Mouse (Mus musculus): ENCODE data around the gene Dlgap5. TPM values are rescaled to one million over a fixed set of nuclear protein-coding genes. Genes with fewer than 3 reads are reported as not detected.
"Not testable (repeated sequence)": the region's sequence is repeated elsewhere in the genome, so short reads cannot be mapped to it uniquely, and the experiment has no call there.

Dlgap5 gene
- polyA plus RNA-seq (2015; fragmentation: Nextera tagmentation; extraction: Ambion mirVana): 29.0 and 34.2 TPM in 2 replicates

GRCm38 (mm10) chr14:47417775-47418665 lies at the start of gene Dlgap5:
Gene Dlgap5 (minus strand): TSS chr14:47418407.
- H3K9ac ChIP-seq: peak within 1 kb of the TSS; percentile 49
- 2% methylated on average over 36 of the region's 36 CpGs for WGBS
- peak within 1 kb of the TSS; percentile 76 for H3K4me3 ChIP-seq
- peak within 1 kb of the TSS; percentile 64; the same call in 1 of the 2 replicates for H3K27ac ChIP-seq
- H3K36me3 ChIP-seq: peaks cover 25% of the 10 kb centered on the region
- peak; percentile 96 for ATAC-seq (replicated peaks; ENCODE audit: insufficient number of reproducible peaks, insufficient read depth, low FRiP score, low read depth)
- H3K9me3 ChIP-seq (replicated peaks): no peaks in the 10 kb centered on the region
- H3K27me3 ChIP-seq: no peaks in the 10 kb centered on the region
- H3K4me1 ChIP-seq (replicated peaks): peaks cover 12% of the 10 kb centered on the region
- H3K4me2 ChIP-seq: peak within 1 kb of the TSS; percentile 74

GRCm38 (mm10) chr14:47465468-47466175 lies 47.4 kb upstream of the Dlgap5 start:
- Histone ChIP-seq H3K4me1 (replicated peaks) (no peaks in the 10 kb centered on the region), H3K27ac (no peak overlapping the region), H3K9ac (no peak overlapping the region), H3K4me3 (no peak overlapping the region), H3K27me3 (no peaks in the 10 kb centered on the region), H3K4me2 (no peak overlapping the region), H3K9me3 (replicated peaks) (no peaks in the 10 kb centered on the region), H3K36me3 (no peaks in the 10 kb centered on the region)
- ATAC-seq (replicated peaks; ENCODE audit: insufficient number of reproducible peaks, insufficient read depth, low FRiP score, low read depth): no peak
- 44% methylated on average over 7 of the region's 7 CpGs for WGBS

- Histone ChIP-seq H3K27ac (no peak overlapping the region), H3K4me2 (no peak overlapping the region), H3K4me3 (no peak overlapping the region), H3K27me3 (no peaks in the 10 kb centered on the region), H3K4me1 (replicated peaks) (no peaks in the 10 kb centered on the region), H3K9ac (no peak overlapping the region), H3K9me3 (replicated peaks) (no peaks in the 10 kb centered on the region), H3K36me3 (no peaks in the 10 kb centered on the region)
- ATAC-seq (replicated peaks; ENCODE audit: insufficient number of reproducible peaks, insufficient read depth, low FRiP score, low read depth): no peak
- 68% methylated on average over 10 of the region's 10 CpGs for WGBS
These were observed 46.2 kb upstream of the Dlgap5 start for GRCm38 (mm10) chr14:47464426-47464825.

GRCm38 (mm10) chr14:47462877-47463460 lies 44.8 kb upstream of the Dlgap5 start:
- H3K9me3 ChIP-seq (replicated peaks): no peaks in the 10 kb centered on the region
- no peak overlapping the region for H3K4me3 ChIP-seq
- H3K4me2 ChIP-seq: no peak overlapping the region
- no peak overlapping the region for H3K9ac ChIP-seq
- no peaks in the 10 kb centered on the region for H3K27me3 ChIP-seq
- no peak for ATAC-seq (replicated peaks; ENCODE audit: insufficient number of reproducible peaks, insufficient read depth, low FRiP score, low read depth)
- no peaks in the 10 kb centered on the region for H3K4me1 ChIP-seq (replicated peaks)
- H3K36me3 ChIP-seq: no peaks in the 10 kb centered on the region
- 72% methylated on average over 9 of the region's 9 CpGs for WGBS
- no peak overlapping the region for H3K27ac ChIP-seq

- no peak overlapping the region for H3K4me3 ChIP-seq
- no peak for ATAC-seq (replicated peaks; ENCODE audit: insufficient number of reproducible peaks, insufficient read depth, low FRiP score, low read depth)
- H3K4me1 ChIP-seq (replicated peaks): no peaks in the 10 kb centered on the region
- no peaks in the 10 kb centered on the region for H3K9me3 ChIP-seq (replicated peaks)
- H3K27ac ChIP-seq: no peak overlapping the region
- WGBS: 75% methylated on average over 4 of the region's 4 CpGs
- no peak overlapping the region for H3K9ac ChIP-seq
- H3K4me2 ChIP-seq: no peak overlapping the region
- H3K36me3 ChIP-seq: no peaks in the 10 kb centered on the region
- H3K27me3 ChIP-seq: no peaks in the 10 kb centered on the region
These were observed 44.2 kb upstream of the Dlgap5 start for GRCm38 (mm10) chr14:47462453-47462852.

- Histone ChIP-seq H3K9me3 (replicated peaks) (no peaks in the 10 kb centered on the region), H3K36me3 (no peaks in the 10 kb centered on the region), H3K27me3 (no peaks in the 10 kb centered on the region), H3K9ac (no peak overlapping the region), H3K4me2 (no peak overlapping the region), H3K4me3 (no peak overlapping the region), H3K27ac (no peak overlapping the region), H3K4me1 (replicated peaks) (no peaks in the 10 kb centered on the region)
- WGBS: 81% methylated on average over 8 of the region's 8 CpGs
- no peak for ATAC-seq (replicated peaks; ENCODE audit: insufficient number of reproducible peaks, insufficient read depth, low FRiP score, low read depth)
These were observed 43.8 kb upstream of the Dlgap5 start for GRCm38 (mm10) chr14:47461997-47462396.

- no peak overlapping the region for H3K4me2 ChIP-seq
- no peaks in the 10 kb centered on the region for H3K9me3 ChIP-seq (replicated peaks)
- H3K9ac ChIP-seq: no peak overlapping the region
- no peak overlapping the region for H3K4me3 ChIP-seq
- no peaks in the 10 kb centered on the region for H3K4me1 ChIP-seq (replicated peaks)
- no peaks in the 10 kb centered on the region for H3K36me3 ChIP-seq
- WGBS: 81% methylated on average over 4 of the region's 4 CpGs
- no peak for ATAC-seq (replicated peaks; ENCODE audit: insufficient number of reproducible peaks, insufficient read depth, low FRiP score, low read depth)
- H3K27ac ChIP-seq: no peak overlapping the region
- no peaks in the 10 kb centered on the region for H3K27me3 ChIP-seq
These were observed 41.3 kb upstream of the Dlgap5 start for GRCm38 (mm10) chr14:47459556-47459955.

- not testable (repeated sequence) for H3K36me3 ChIP-seq; ATAC-seq (replicated peaks; ENCODE audit: insufficient number of reproducible peaks, insufficient read depth, low FRiP score, low read depth); H3K4me1 ChIP-seq (replicated peaks); H3K4me3 ChIP-seq; H3K4me2 ChIP-seq; H3K27ac ChIP-seq; H3K9ac ChIP-seq; H3K9me3 ChIP-seq (replicated peaks); H3K27me3 ChIP-seq
- 86% methylated on average over 3 of the region's 5 CpGs for WGBS
These were observed 31.9 kb upstream of the Dlgap5 start, which contains the start of gene Fbxo34 for GRCm38 (mm10) chr14:47450121-47450520. Gene Fbxo34 (plus strand): TSS chr14:47450421.

GRCm38 (mm10) chr14:47445331-47446095 lies 27.3 kb upstream of the Dlgap5 start:
- no peaks in the 10 kb centered on the region for H3K27me3 ChIP-seq
- WGBS: 55% methylated on average over 9 of the region's 9 CpGs
- H3K27ac ChIP-seq: peak overlapping the region; percentile 46
- H3K4me2 ChIP-seq: no peak overlapping the region
- no peaks in the 10 kb centered on the region for H3K4me1 ChIP-seq (replicated peaks)
- no peak overlapping the region for H3K4me3 ChIP-seq
- no peak overlapping the region for H3K9ac ChIP-seq
- H3K36me3 ChIP-seq: no peaks in the 10 kb centered on the region
- no peak for ATAC-seq (replicated peaks; ENCODE audit: insufficient number of reproducible peaks, insufficient read depth, low FRiP score, low read depth)
- H3K9me3 ChIP-seq (replicated peaks): no peaks in the 10 kb centered on the region

- H3K4me2 ChIP-seq: no peak overlapping the region
- H3K9ac ChIP-seq: no peak overlapping the region
- no peaks in the 10 kb centered on the region for H3K27me3 ChIP-seq
- no peak overlapping the region for H3K4me3 ChIP-seq
- H3K4me1 ChIP-seq (replicated peaks): no peaks in the 10 kb centered on the region
- 48% methylated on average over 2 of the region's 2 CpGs for WGBS
- peak overlapping the region; percentile 46 for H3K27ac ChIP-seq
- H3K36me3 ChIP-seq: no peaks in the 10 kb centered on the region
- H3K9me3 ChIP-seq (replicated peaks): no peaks in the 10 kb centered on the region
- no peak for ATAC-seq (replicated peaks; ENCODE audit: insufficient number of reproducible peaks, insufficient read depth, low FRiP score, low read depth)
These were observed 26.7 kb upstream of the Dlgap5 start for GRCm38 (mm10) chr14:47444907-47445306.

GRCm38 (mm10) chr14:47438947-47439346 lies 20.7 kb upstream of the Dlgap5 start:
- WGBS: 67% methylated on average over 3 of the region's 3 CpGs
- ATAC-seq (replicated peaks; ENCODE audit: insufficient number of reproducible peaks, insufficient read depth, low FRiP score, low read depth): no peak
- H3K27ac ChIP-seq: no peak overlapping the region
- H3K4me2 ChIP-seq: no peak overlapping the region
- no peak overlapping the region for H3K4me3 ChIP-seq
- no peaks in the 10 kb centered on the region for H3K9me3 ChIP-seq (replicated peaks)
- H3K4me1 ChIP-seq (replicated peaks): no peaks in the 10 kb centered on the region
- no peaks in the 10 kb centered on the region for H3K27me3 ChIP-seq
- no peaks in the 10 kb centered on the region for H3K36me3 ChIP-seq
- no peak overlapping the region for H3K9ac ChIP-seq

Data from heart, embryonic 15.5 days (tissue).